Mouse (Mus musculus) right cerebral cortex, adult 18-20 months (tissue): ENCODE data around the gene Serpina6.
A peak's percentile ranks its signal among the peaks of the same experiment; 100 is the strongest.
"Not testable (repeated sequence)": the region's sequence is repeated elsewhere in the genome, so short reads cannot be mapped to it uniquely, and the experiment has no call there.

Experiments used
- DNase-seq: peaks from one replicate; pipeline ENCODE4 v3.0.0; 2022; ENCODE audit warnings: mixed read lengths

The Serpina6 gene

DNA sequence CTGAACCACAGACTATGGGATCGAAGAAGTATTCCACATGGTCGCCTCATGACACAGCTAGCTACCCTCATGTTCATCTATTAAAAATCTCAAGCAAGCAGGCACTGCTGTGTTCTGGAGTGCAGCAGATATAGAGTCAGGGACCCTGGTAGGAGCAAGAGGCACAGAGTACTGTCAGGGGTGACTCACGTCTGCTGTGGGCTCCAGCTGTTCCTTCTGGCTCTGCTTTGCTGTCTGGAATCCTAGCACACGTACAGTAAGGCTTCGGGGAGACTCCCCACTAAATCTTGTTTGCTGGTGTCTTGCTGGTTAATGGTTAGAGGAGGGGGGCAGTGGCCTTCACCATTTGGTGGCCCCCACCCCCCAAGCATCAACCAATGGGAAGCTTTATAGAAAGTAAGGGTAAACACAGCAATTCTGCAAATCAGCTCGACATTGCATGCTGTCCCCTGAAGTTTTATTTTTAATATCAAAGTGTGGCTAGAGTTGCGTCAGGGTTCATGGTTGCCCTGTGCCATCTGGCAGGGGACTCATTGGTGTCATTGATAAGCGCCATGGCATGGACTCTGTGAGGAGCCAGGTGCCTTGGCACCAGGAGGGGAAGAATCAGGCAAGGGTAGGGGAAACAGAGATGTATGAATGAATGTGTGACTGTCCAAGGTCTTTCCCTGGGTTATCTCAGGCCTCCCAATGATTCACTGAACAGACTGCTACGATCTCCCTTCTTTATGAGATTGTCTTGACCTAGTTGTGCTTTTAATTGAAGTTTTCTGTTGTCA lies at the start of gene Serpina6:
Gene Serpina6 (minus strand): TSS at position 365 of the 779 bp plus-strand sequence.
- no peak for DNase-seq

DNA sequence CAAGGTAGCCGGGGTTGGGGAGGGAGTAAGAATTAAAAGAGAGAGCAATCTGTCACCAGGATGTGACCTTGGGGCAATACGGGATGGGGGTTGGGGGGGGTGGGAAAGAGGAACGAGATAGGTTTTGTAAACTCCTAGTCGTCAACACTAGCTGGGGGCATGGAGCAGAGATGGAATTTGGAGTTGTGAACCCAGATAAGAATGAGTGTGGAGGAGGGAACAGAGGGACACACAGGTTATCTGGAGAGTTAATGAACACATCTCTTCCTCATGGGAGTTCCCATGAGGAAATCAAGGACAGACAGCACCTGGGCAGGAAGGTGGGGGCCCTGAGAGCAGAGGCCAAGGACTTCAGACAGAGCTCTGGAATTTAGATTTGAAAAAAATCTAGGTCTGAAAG lies 49.1 kb upstream of the Serpina6 start:
- no peak for DNase-seq

DNA sequence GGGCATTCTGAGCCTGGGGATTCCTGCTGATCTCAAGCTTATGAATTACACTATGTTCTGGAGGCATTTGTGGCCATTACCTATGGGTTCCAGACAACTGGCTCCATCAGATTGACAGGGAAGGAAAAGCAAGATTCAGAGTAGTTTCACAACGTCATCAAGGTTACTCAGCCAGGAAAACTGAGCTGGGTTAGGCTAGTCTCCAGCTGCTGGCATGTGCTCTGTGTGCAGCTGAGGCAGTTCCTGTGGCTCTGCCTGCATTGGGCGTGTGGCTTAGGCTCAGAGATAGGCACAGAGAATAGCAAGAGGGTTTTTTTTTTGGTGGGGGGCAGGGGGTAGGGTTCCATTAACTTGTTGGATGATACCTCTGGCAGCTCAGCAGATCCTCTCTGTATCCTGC lies 48.5 kb upstream of the Serpina6 start:
- no peak for DNase-seq

DNA sequence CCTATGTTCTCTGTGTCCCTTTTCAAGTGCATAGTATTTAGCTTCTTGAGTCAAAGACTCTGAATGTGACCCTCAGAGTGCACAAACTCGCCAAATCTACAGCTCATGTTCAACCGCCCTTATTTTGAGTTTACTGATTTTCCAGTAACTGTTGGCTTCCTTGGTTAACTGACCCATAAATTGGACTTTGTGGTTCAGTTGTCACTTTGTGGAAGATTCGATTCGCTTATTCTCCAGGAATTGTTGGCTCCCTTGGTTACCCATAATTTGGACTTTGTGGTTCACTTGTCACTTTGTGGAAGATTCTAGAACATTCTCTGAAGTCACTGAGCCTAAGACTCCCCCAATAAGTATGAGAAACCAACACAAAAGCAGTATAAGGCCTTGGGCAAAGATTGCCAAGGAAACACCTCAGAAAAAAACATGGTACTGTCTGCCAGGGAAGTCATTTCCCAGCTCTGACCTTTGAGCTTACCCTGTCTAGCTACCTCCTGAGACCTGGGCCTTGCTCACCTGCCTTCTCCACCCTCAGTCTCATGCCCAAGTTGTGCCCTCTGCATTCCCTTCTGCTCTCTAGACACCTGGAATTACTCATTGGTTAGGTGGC lies 43.2 kb upstream of the Serpina6 start:
- DNase-seq: no peak

DNA sequence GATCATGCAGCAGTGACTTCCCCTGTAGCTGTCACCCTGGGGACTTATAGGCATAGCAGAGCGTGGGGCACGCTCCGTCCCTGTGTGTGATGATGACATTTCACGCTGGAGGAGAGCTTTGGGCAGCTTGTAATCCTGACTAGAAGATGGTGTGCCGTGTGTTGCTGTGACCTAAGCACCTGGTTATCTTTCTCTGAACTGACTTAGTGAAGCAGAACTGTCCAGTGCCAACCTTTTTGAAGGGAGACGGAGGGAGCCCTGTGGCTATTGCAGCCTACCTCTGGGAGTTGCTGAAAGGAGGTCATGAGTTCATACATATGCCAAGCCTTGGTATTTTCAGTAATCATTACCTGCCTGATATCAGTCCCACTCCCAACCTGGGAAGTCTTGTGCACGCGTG lies 38.4 kb upstream of the Serpina6 start, which contains the start of gene Serpina1f:
Gene Serpina1f (minus strand): TSS at position 101 of the 400 bp plus-strand sequence.
- no peak for DNase-seq

DNA sequence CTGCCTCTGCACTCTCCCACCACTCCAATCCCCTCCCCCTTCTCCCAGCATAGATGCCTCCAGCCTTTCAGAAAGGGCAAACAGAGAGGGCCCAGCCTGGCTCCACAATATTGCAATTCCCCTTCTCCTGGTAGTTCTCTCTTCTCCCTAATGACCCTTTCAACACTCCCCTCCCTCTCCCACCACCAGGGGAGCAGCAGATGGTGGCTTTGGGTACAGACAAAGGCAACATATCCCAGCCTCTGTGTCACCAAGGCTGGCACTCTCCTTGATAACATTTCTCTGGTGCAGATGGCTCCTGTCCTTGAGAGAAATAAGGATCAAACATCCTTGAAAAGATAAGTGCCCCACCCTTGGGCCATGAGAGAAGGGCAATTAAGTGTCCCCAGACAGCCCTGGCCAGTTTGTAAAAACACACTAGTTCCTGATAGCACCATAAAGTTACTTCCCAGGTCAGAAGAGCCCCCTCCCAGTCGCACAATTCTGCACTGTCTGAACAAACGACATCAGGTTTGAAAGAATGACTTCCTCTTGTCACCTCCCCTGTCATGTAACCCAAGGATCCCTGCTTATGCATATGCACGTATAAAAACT lies 31.3 kb upstream of the Serpina6 start:
- DNase-seq: no peak

DNA sequence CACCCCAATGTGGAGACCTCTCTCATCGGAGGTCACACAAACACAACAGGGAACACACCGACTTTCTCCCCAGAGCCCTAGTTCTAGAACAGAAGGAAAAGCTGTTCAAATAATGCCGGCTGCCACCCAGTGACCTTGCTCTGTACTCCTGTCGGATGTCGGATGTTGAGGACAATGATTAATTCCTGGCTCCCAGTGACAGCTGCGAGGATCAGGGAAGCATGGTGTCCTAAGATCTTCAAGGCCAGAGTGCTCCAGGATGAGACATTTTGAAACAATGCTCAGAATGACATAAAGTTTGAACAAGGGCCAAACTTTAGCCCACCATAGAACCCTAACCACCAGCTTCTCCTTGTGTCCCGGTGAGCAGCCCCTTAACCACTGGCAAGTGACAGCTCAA lies 30.0 kb upstream of the Serpina6 start:
- no peak for DNase-seq

DNA sequence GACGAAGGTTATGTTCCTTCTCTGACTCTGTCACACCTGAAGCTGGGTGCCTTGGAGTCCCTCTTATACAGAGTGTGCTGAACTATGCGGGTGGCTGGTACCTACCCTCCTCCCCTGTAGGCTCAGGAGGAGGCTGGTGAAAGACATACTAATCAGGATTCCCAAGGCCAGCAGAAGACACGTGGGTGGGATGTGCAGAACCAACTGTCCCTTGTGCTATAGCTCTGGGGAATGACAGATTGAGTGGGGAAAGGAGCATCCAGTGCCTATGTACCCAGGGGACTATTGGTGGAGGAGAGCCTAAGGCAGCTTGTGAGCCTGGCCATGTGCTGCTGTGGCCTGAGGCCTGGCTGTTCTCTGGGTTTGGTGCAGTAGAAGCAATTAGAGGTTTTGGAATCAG lies 29.0 kb upstream of the Serpina6 start:
- peak; percentile 73 for DNase-seq

DNA sequence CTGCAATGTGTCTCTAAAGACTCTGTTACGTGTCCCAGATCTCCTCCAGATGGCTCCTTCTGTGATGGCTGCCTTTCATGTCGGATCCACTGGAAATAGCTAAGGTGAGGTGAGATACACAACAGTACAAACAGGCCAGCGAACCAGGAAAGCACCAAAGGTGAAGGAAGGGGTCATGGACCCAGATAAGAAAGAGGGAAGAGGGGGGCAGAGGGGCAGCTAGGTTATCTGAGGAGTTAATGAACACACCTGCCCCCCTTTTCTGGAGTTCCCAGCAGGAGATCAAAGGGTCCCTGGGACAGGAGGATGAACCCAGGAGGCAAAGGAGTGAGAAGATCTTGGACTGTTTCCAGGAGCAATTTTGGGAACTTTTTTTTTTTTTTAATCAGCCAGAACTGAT lies 28.4 kb upstream of the Serpina6 start:
- DNase-seq: no peak

DNA sequence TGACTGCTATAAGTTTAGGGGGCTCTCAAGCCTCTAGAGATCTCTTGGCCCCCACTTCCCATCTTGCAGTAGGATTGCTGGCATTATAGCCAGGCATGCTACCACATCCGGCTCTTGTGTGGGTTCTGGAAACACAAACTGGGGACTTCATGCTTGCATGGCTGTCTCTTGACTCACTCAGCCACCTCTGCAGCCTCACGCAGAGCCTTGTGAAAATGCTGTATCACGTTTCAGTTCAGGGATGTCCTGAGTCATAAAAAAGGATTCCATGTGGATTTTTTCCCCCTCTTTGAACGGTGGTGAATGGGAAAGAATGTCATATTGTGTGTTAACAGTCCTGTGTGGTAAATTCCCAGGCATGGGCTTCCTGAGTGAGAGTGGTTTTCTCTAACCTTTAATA lies 26.8 kb upstream of the Serpina6 start:
- DNase-seq: no peak

DNA sequence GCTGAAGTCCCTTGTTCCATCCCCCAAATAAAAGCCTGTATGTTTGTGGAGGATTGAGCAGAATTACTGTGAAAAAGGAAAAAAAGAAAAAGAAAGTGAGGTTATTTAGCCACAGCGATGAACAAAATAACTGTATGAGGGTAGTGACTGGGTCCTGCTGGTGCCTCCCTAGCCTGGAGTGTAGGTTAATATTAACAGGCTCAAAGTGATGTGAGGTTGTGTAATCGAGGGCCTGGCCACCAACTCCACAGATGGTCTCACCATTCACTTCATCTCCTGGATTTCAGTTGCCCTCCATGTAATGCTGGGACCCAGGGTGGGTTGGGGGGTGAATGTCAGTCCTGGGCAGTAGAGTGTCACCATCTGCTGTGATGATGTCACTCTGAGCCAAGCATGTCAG lies 24.7 kb upstream of the Serpina6 start:
- no peak for DNase-seq

DNA sequence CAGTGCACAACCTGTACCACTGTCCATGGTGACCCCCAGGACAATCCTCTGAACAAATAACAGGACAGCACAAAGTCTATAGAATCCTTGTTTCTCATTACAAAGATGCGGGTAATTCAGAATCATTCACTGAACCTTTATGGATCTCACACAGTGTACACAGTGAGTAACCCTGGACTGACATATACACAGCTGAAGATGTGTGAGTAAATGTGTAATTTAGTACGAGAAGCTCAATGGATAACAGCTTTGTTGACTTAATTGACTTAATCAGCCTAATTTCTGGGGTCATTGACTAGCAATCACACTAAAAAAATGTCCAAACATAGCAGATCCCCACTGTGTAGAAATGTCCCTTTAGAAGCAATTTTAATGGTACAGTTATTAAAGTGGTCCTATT lies 24.2 kb upstream of the Serpina6 start:
- no peak for DNase-seq

DNA sequence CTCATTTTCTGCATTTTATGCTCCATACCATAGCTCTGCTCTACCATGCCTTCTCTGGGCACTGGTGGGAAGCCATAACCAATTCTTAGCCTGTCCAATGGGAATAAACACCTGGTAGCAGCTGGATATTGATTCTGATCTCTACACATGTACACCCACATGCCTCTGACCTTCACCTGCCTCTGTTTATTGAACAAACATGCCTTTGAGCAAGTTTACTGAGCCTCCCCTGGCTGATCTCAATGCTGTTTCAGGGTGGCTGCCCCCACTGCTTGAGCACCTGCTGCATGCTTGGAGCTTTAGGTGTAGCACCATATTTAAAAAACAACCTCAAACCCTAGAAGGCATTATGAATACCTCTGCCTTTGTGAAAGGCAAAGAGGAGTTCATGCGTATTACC lies 22.8 kb upstream of the Serpina6 start:
- not testable (repeated sequence) for DNase-seq

DNA sequence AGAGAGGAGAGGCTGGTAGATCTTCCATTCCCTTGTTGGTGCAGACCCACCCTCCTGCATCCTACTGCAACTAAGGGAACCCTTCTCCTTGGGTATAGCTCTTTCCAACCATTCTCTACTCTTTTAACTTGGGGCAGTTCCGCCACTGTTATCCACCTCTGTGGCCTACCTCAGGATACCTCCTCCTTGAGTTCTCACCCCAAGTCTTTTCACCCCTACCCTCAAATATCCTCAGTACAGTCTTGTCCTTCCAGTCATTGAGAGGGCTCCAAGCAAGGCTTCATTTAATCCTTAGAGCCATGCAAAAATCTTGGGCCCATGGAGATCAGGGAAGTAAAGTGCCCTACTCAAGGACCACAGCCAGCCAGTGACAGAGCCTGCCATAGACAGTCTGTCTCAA lies 19.0 kb upstream of the Serpina6 start, which contains the start of gene Serpina16:
Gene Serpina16 (minus strand): TSS at position 101 of the 400 bp plus-strand sequence.
- no peak for DNase-seq

DNA sequence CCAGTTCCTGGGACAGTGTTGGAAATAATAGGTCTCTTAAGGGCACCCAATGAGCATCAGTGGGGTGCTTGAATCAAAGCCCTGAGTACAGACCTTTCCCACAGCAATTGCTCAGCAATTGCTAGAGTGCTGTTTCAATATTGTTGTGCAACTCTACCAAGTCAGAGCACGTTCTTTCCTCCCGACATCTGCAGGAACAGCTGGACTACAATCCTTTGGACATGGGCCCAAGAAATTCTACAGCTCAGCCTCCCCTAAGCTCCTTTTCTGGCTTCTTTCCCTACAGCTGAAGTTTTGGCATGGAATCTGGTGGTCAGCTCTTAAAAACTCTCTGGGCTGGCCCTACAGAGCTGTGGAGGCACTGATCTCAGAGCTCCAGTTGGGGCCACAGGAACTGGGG lies 16.2 kb upstream of the Serpina6 start:
- DNase-seq: no peak

DNA sequence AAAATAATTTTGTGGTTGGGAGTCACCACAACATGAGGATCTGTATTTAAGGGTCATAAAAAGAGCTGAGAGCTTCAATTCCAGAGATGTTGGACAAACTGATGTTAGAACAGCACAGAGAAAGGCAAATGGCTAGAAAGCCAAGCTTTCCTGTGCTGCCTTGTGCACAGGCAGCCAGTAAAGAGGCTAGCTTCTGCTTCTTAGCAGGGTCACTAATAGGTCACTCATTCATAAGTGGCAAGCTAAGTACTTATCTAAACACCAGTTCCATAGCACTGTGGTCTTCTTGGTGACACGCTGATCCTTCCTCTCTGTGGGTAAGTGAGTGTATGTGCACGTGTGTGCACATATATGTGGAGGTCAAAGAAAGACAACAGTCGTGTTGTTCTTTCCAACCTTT lies 14.5 kb upstream of the Serpina6 start:
- DNase-seq: no peak

DNA sequence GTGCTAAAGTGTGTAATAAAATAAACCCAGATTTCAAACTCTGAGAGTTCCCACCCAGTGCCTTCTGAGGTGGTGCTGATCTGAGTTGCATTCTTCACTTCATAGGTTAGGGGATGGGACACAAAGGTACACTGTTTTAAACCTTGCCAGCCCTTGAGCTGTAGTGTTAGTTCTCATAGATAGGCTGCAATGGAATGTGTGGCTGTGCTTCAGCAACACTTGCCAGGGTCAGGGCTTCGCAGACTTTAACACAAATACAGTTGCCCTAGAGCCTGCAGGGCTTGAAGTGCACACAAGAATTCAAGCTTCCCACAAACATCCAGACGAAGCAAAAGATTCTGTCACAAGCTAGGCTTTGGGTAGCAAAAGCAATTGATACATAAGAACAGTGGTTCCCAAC lies 14.0 kb upstream of the Serpina6 start:
- DNase-seq: no peak

DNA sequence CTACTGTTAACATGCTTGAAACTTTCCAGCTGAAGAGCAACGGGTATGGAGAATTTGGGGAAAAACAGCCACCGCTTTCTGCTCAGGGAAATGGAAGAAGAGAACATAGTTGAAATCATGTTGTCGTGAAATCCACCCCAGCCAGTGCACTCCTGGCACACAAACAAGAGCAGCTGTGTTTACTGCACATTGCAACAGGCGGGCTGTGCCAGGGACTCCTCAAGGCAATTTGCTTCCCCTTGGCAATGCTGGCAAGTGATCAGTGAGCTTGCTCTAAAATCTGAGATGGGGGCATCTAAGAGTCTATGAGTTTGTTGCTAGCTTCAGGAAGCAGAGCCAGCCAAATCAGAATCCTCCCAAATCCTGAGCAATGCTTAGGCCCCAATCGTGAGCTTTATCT lies 13.3 kb upstream of the Serpina6 start:
- peak; percentile 19 for DNase-seq

DNA sequence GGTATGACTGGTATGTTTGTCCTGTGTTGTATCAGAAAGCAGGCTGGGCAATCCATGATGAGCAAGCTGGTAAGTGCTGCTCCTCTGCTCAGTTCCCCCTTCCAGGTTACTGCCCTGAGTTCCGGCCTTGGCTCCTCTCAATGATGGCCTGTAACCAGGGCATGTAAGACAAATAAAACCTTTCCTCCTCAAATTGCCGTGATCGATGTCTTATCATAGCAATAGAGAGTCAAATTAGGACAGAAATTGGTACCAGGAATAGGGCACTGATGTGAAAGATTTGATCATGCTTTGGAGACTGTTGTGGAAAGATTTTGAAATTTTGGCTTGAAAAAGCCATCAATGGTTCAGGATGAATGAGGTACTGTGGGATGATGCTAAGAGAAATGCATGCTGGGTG lies 8.3 kb upstream of the Serpina6 start:
- no peak for DNase-seq

DNA sequence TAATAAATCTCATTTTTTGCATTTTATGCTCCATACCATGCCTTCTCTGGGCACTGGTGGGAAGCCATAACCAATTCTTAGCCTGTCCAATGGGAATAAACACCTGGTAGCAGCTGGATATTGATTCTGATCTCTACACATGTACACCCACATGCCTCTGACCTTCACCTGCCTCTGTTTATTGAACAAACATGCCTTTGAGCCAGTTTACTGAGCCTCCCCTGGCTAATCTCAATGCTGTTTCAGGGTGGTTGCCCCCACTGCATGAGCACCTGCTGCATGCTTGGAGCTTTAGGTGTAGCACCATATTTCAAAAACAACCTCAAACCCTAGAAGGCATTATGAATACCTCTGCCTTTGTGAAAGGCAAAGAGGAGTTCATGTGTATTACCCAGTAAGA lies 5.0 kb upstream of the Serpina6 start:
- not testable (repeated sequence) for DNase-seq

DNA sequence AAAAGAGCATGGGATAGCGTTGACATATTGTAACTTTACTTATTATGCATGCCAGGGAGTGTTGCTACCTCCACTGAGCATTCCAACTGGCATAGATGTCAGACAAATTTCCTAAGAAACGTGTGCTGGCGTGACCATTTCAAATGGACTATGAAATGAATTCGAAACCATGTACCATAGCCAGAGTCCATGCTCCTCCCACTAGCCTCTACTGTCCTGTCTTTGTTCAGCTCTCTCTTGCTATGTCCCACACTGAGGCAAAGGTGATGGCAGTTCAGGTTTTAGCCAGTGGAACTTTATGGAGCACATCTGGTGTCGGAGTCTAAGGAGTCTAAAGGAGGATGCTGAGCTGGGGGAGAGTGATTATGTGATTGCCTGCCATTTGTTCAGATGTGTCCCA lies 3.1 kb upstream of the Serpina6 start:
- no peak for DNase-seq

DNA sequence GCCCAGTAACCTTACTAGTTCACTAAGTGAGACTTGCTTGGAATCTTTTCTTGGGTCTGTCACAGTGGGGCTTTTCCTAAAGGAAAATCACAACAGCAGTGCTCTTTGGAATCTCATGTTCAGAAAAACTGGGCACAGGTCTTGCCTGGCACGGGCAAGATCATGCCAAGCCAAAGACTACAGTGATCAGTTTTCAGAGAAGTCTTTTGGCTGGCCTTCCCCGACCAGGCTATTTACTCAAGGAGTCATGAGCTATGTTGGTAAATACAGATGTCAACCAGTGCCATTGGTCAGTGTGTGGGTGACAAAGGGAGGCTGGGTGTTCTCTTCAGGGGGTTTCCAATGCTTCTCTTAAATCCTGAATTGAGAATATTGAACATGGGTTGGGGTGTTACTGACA lies 2.2 kb upstream of the Serpina6 start:
- DNase-seq: no peak

DNA sequence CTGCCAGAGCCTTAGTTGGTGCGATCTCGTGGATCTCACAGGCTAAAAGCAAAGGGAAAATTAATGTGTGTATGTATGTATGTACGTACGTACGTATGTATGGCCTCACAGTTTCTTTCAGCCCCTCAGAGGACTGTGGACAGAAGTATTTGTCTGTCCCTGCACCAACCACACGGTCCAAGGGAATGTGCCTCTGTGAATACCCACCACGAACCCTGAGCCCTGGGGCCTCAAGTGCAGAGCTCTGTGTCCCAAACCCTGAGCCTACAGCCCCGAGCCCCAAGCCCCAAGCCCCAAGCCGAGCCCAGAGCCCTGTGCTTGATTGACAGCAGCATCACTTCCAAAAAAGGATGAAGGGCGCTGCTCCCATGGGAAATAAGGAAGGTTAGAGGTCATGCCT lies 979 bp upstream of the Serpina6 start:
- DNase-seq: no peak
